Mouse (Mus musculus): Measurements from ENCODE around the gene Ptpra. TPM values are rescaled to one million over a fixed set of nuclear protein-coding genes. Genes with fewer than 3 reads are reported as not detected.
"Not testable (repeated sequence)": the region's sequence is repeated elsewhere in the genome, so short reads cannot be mapped to it uniquely, and the experiment has no call there.

Ptpra gene
- total RNA-seq, 4 experiments from 2014 or later = 44.2 to 48.0 (median 46.4) TPM

GRCm38 (mm10) chr2:130556292-130556691 lies 106.2 kb downstream of the Ptpra start:
- DNase-seq (ENCODE audit: low spot score) = no peak

- DNase-seq (ENCODE audit: low spot score) = no peak
These were observed 107.4 kb downstream of the Ptpra start for GRCm38 (mm10) chr2:130557462-130557861.

- no peak for DNase-seq (ENCODE audit: low spot score)
These were observed 107.9 kb downstream of the Ptpra start for GRCm38 (mm10) chr2:130558015-130558414.

- peak; percentile 91 for DNase-seq (ENCODE audit: low spot score)
These were observed 113.4 kb downstream of the Ptpra start, which contains the start of gene Mrps26 for GRCm38 (mm10) chr2:130563212-130564055. Gene Mrps26, plus strand, starts transcription at chr2:130563742.

- DNase-seq (ENCODE audit: low spot score) = no peak
These were observed 114.0 kb downstream of the Ptpra start for GRCm38 (mm10) chr2:130564063-130564462.

GRCm38 (mm10) chr2:130564983-130565382 lies 114.9 kb downstream of the Ptpra start:
- DNase-seq (ENCODE audit: low spot score) = no peak

- DNase-seq (ENCODE audit: low spot score) = no peak
These were observed 118.8 kb downstream of the Ptpra start for GRCm38 (mm10) chr2:130568921-130569320.

GRCm38 (mm10) chr2:130569926-130570325 lies 119.8 kb downstream of the Ptpra start:
- no peak for DNase-seq (ENCODE audit: low spot score)

- DNase-seq (ENCODE audit: low spot score) = no peak
These were observed 124.9 kb downstream of the Ptpra start for GRCm38 (mm10) chr2:130574960-130575359.

- no peak for DNase-seq (ENCODE audit: low spot score)
These were observed 125.8 kb downstream of the Ptpra start, which contains the start of gene Oxt for GRCm38 (mm10) chr2:130575873-130576272. Gene Oxt, plus strand, starts transcription at chr2:130576173.

- not testable (repeated sequence) for DNase-seq (ENCODE audit: low spot score)
These were observed 126.5 kb downstream of the Ptpra start for GRCm38 (mm10) chr2:130576564-130576963.

- DNase-seq (ENCODE audit: low spot score) = no peak
These were observed 126.9 kb downstream of the Ptpra start for GRCm38 (mm10) chr2:130577021-130577420.

- peak; percentile 26 for DNase-seq (ENCODE audit: low spot score)
These were observed 127.6 kb downstream of the Ptpra start for GRCm38 (mm10) chr2:130577632-130578031.

GRCm38 (mm10) chr2:130578148-130578547 lies 128.1 kb downstream of the Ptpra start:
- no peak for DNase-seq (ENCODE audit: low spot score)

GRCm38 (mm10) chr2:130579791-130580190 lies 129.7 kb downstream of the Ptpra start:
- no peak for DNase-seq (ENCODE audit: low spot score)

- no peak for DNase-seq (ENCODE audit: low spot score)
These were observed 131.1 kb downstream of the Ptpra start for GRCm38 (mm10) chr2:130581201-130581600.

GRCm38 (mm10) chr2:130582552-130582951 lies 132.5 kb downstream of the Ptpra start, which contains the start of gene Avp:
Gene Avp, minus strand, starts transcription at chr2:130582554.
- no peak for DNase-seq (ENCODE audit: low spot score)

GRCm38 (mm10) chr2:130583902-130584560 lies 134.0 kb downstream of the Ptpra start:
- DNase-seq (ENCODE audit: low spot score) = no peak

GRCm38 (mm10) chr2:130586016-130586415 lies 135.9 kb downstream of the Ptpra start:
- no peak for DNase-seq (ENCODE audit: low spot score)

- DNase-seq (ENCODE audit: low spot score) = no peak
These were observed 138.3 kb downstream of the Ptpra start for GRCm38 (mm10) chr2:130588373-130588772.

- DNase-seq (ENCODE audit: low spot score) = no peak
These were observed 139.1 kb downstream of the Ptpra start for GRCm38 (mm10) chr2:130589157-130589556.

- DNase-seq (ENCODE audit: low spot score) = peak; percentile 21
These were observed 139.7 kb downstream of the Ptpra start for GRCm38 (mm10) chr2:130589761-130590160.

- no peak for DNase-seq (ENCODE audit: low spot score)
These were observed 140.9 kb downstream of the Ptpra start for GRCm38 (mm10) chr2:130591016-130591415.
